Mouse (Mus musculus) stomach, postnatal 0 days (tissue): Measurements from ENCODE around the gene Irf2bp2.

Experiments
- CTCF ChIP-seq: IDR thresholded peaks from 2 replicates; pipeline ENCODE4 v1.5.1; 2016; ENCODE audit warnings: antibody characterized with exemption, low read depth, mild to moderate bottlenecking, moderate library complexity
- EP300 ChIP-seq: optimal IDR thresholded peaks from 2 replicates; pipeline ENCODE3; 2016; ENCODE audit warnings: antibody characterized with exemption

- TF ChIP-seq CTCF = no peak
- TF ChIP-seq EP300 = no peak
Measured at GRCm38 (mm10) chr8:126586599-126587577, 6.9 kb downstream of the Irf2bp2 start.
